Mouse (Mus musculus): ENCODE data around the gene Papola.

GRCm38 (mm10) chr12:105757816-105758497 lies 26.5 kb upstream of the Papola start:
- TF ChIP-seq CTCF (IDR thresholded peaks at IDR 0.05; ENCODE audit: low read depth, low read length) (no peak), POLR2A (IDR thresholded peaks at IDR 0.05; ENCODE audit: borderline replicate concordance, low read depth, low read length) (no peak)
